14 mouse cellular contexts compared by ENCODE assay signal in genomic region chr12:105543751-105544150, GRCm38 (mm10). TPM values are rescaled to one million over a fixed set of nuclear protein-coding genes. Genes with fewer than 3 reads are reported as not detected.
DNase-seq lines count a peak whose midpoint lies in the region; ATAC-seq lines count a peak whose summit lies in the region.
"Had no signal": no experiment of that assay in that cellular context is flagged by ENCODE, and none has a peak within 500 bp of the region (broad histone marks: within the 10 kb centered on the region; RNA-seq: fewer than 3 reads in every experiment).

No protein-coding gene starts in this region.

- no peak overlapping the region for H3K9ac ChIP-seq in hindbrain, embryonic 13.5 days

- H3K27me3 ChIP-seq in hindbrain, embryonic 13.5 days = peaks cover 37% of the 10 kb centered on the region

- H3K4me3 ChIP-seq in hindbrain, embryonic 13.5 days = no peak overlapping the region
- H3K4me3 ChIP-seq: embryonic facial prominence, embryonic 10.5 days; forebrain, embryonic 10.5 days had no signal

- ATAC-seq in hindbrain, embryonic 13.5 days (ENCODE audit: low FRiP score) = no peak
- no peak for ATAC-seq in erythroid progenitor cell, adult 5-6 weeks (replicated peaks; ENCODE audit: low FRiP score, poor library complexity, severe bottlenecking)

- H3K9me3 ChIP-seq in hindbrain, embryonic 13.5 days = 0 out of 2 replicates have a peak, but pooled peaks cover 6% of the 10 kb centered on the region
- H3K9me3 ChIP-seq: embryonic facial prominence, embryonic 10.5 days; forebrain, embryonic 10.5 days had no signal

- DNase-seq in adrenal gland, postnatal 36 days = peak; percentile 48 to 50
- DNase-seq in adrenal gland, postnatal 10 days = no peak
- peak; percentile 27 to 60 for DNase-seq in lung, adult 18-20 months
- no peak for DNase-seq in lung, postnatal 14 days
- DNase-seq in frontal cortex, adult 2 months (ENCODE audit: extremely low spot score in 1 of 2, low spot score in 1 of 2) = peak; percentile 69 to 82
- peak; percentile 65 for DNase-seq in lung, postnatal 10 days
- DNase-seq: cerebellum, adult 9-10 months; heart, postnatal 14 days; kidney, postnatal 14 days; liver had no signal

- no peaks in the 10 kb centered on the region for H3K36me3 ChIP-seq in hindbrain, embryonic 13.5 days
- H3K36me3 ChIP-seq: embryonic facial prominence, embryonic 10.5 days; forebrain, embryonic 10.5 days had no signal

- no peak overlapping the region for H3K4me2 ChIP-seq in hindbrain, embryonic 13.5 days

- WGBS in hindbrain, embryonic 13.5 days = 77% methylated on average over 6 of the region's 6 CpGs

- H3K27ac ChIP-seq in hindbrain, embryonic 13.5 days = no peak overlapping the region
- H3K27ac ChIP-seq: embryonic facial prominence, embryonic 10.5 days; forebrain, embryonic 10.5 days had no signal

- peaks cover 20% of the 10 kb centered on the region for H3K4me1 ChIP-seq in hindbrain, embryonic 13.5 days (replicated peaks)

RNA-seq across cellular contexts. Expression of gene Bdkrb2, which starts 19.3 kb away (rescaled TPM):
- 10 to 100 TPM; 12.0 to 23.9 TPM for total RNA-seq in adrenal gland, postnatal 36 days (2021)
- 10 to 100 TPM in 1 of 2 experiments, 1 to 10 TPM in 1; 7.4 to 11.6 TPM for total RNA-seq in adrenal gland, postnatal 10 days (2021)
- 0.19 and 0.32 TPM in 2 replicates for polyA plus RNA-seq in frontal cortex, adult 2 months (2012; rRNA removed)
- polyA plus RNA-seq in hindbrain, embryonic 13.5 days (2015; fragmentation: Nextera tagmentation; extraction: Ambion mirVana) = 1.6 and 1.7 TPM in 2 replicates
- total RNA-seq in erythroid progenitor cell, adult 5-6 weeks (2015; ENCODE audit: low replicate concordance) = not detected in 2 replicates
- not detected in 2 replicates for total RNA-seq in erythroid progenitor cell, adult 5-6 weeks (2017; ENCODE audit: low replicate concordance)

RNA-seq across cellular contexts. Expression of gene Bdkrb1, which starts 59.1 kb away (rescaled TPM):
- total RNA-seq in adrenal gland, postnatal 36 days (2021) = not detected
- total RNA-seq in adrenal gland, postnatal 10 days (2021) = not detected
- not detected in 2 replicates for polyA plus RNA-seq in frontal cortex, adult 2 months (2012; rRNA removed)
- 0.25 TPM in 1 of 2 replicates, not detected in the other for polyA plus RNA-seq in hindbrain, embryonic 13.5 days (2015; fragmentation: Nextera tagmentation; extraction: Ambion mirVana)
- not detected in 2 replicates for total RNA-seq in erythroid progenitor cell, adult 5-6 weeks (2015; ENCODE audit: low replicate concordance)
- total RNA-seq in erythroid progenitor cell, adult 5-6 weeks (2017; ENCODE audit: low replicate concordance) = not detected in 2 replicates
- total RNA-seq: heart, postnatal 14 days had no signal
- polyA plus RNA-seq: forebrain, embryonic 10.5 days had no signal

Comparison
In these comparisons a context has a peak if more than half of its experiments do, and no peak if none do; other contexts are left out.
1. DNase-seq: peak in adrenal gland, postnatal 36 days (2 of 2), lung, adult 18-20 months (2 of 2), frontal cortex, adult 2 months (2 of 2) and lung, postnatal 10 days (single experiment); none in adrenal gland, postnatal 10 days (single experiment) and lung, postnatal 14 days (single experiment).
2. RNA of gene Bdkrb2, which starts 19.3 kb away (total RNA-seq): 12.0 to 23.9 TPM in adrenal gland, postnatal 36 days and 7.4 to 11.6 TPM in adrenal gland, postnatal 10 days; not detected in erythroid progenitor cell, adult 5-6 weeks; every median in the first group is over 4 times any median in the second.